Mouse (Mus musculus) CH12.LX (cell line): ENCODE measurements at regions not wholly inside any gene's neighbourhood (a gene's known extent, or its start where the extent isn't known, plus 50 kb on each side); places are given as distances from the start of the nearest gene placed in this dataset.

ENCODE experiments used
- CTCF ChIP-seq, 2 experiments: IDR thresholded peaks in 1 of 2; conservative IDR thresholded peaks in 1 of 2; 2 replicates each; pipeline ENCODE4 v1.5.1; 2011 to 2012; ENCODE audit warnings: low read depth in 2 of 2, low read length in 2 of 2, improper control_type of control experiment in 1 of 2, inconsistent platforms in 1 of 2, mild to moderate bottlenecking in 1 of 2, moderate library complexity in 1 of 2
- MYC ChIP-seq: IDR thresholded peaks from 2 replicates; pipeline ENCODE4 v1.6.1; 2011; ENCODE audit warnings: low read depth, mild to moderate bottlenecking, improper control_type of control experiment, low read length
- POLR2A ChIP-seq: IDR thresholded peaks from 2 replicates; pipeline ENCODE4 v1.6.1; 2011; ENCODE audit warnings: low read depth, mild to moderate bottlenecking, improper control_type of control experiment, low read length
- RAD21 ChIP-seq: IDR thresholded peaks from 2 replicates; pipeline ENCODE4 v1.6.1; 2011; ENCODE audit warnings: low read depth, mild to moderate bottlenecking, low read length, improper control_type of control experiment, moderate library complexity
- ZKSCAN1 ChIP-seq: IDR thresholded peaks from 2 replicates; pipeline ENCODE4 v1.6.1; 2012; ENCODE audit warnings: low read depth, inconsistent platforms, low read length, improper control_type of control experiment, borderline replicate concordance

- TF ChIP-seq POLR2A: no peak
- no peak for TF ChIP-seq CTCF (conservative IDR thresholded peaks at IDR 0.05 in 1 of 2, IDR thresholded peaks at IDR 0.05 in 1 of 2; ENCODE audit: low read depth in 2 of 2, low read length in 2 of 2)
- TF ChIP-seq RAD21: no peak
- no peak for TF ChIP-seq ZKSCAN1
- TF ChIP-seq MYC: no peak
Measured at GRCm38 (mm10) chr7:133497551-133497950, 104.4 kb downstream of the Tex36 start.
